Mouse (Mus musculus) limb, embryonic 14.5 days (tissue): ENCODE results near the gene D17Wsu92e. TPM values are rescaled to one million over a fixed set of nuclear protein-coding genes. Genes with fewer than 3 reads are reported as not detected.

ENCODE experiments used
- ATAC-seq: fragments of 200-750 bp; cut with Nextera tagmentation; 2 replicates; pipeline ENCODE4 v1.8.0; 2017; ENCODE audit warnings: low read depth, moderate number of reproducible peaks, moderate TSS enrichment; ENCODE audit not compliant: low FRiP score
- DNase-seq: peaks from one replicate; pipeline ENCODE4 v3.0.0-alpha.2; 2015; ENCODE audit warnings: low spot score
- H3K27ac ChIP-seq: fragments of 300-500 bp; sonication (generic); replicated peaks from 2 replicates; pipeline ENCODE4 v1.5.1; 2014; ENCODE audit warnings: low read depth, mild to moderate bottlenecking, low read length, moderate library complexity, mixed read lengths
- H3K27me3 ChIP-seq: fragments of 300-500 bp; sonication (generic); 2 replicates; pipeline ENCODE4 v1.6.1; 2014; ENCODE audit warnings: low read length, mixed read lengths; ENCODE audit not compliant: control insufficient read depth, insufficient read depth
- H3K36me3 ChIP-seq: fragments of 300-500 bp; sonication (generic); 2 replicates; pipeline ENCODE4 v1.6.1; 2014; ENCODE audit warnings: mild to moderate bottlenecking, low read length, moderate library complexity, mixed read lengths; ENCODE audit not compliant: control insufficient read depth, insufficient read depth
- H3K4me1 ChIP-seq: fragments of 300-500 bp; sonication (generic); 2 replicates; pipeline ENCODE4 v1.6.1; 2014; ENCODE audit warnings: antibody characterized with exemption, low read length, mixed read lengths; ENCODE audit not compliant: control insufficient read depth, insufficient read depth
- H3K4me2 ChIP-seq: fragments of 300-500 bp; sonication (generic); replicated peaks from 2 replicates; pipeline ENCODE4 v1.6.1; 2014; ENCODE audit warnings: low read depth, mild to moderate bottlenecking, low read length, moderate library complexity; ENCODE audit not compliant: severe bottlenecking
- H3K4me3 ChIP-seq: fragments of 300-500 bp; sonication (generic); replicated peaks from 2 replicates; pipeline ENCODE4 v1.5.1; 2014; ENCODE audit warnings: low read length
- H3K9ac ChIP-seq: fragments of 300-500 bp; sonication (generic); 2 replicates; pipeline ENCODE4 v1.6.1; 2014; ENCODE audit warnings: mild to moderate bottlenecking, low read depth, low read length, moderate library complexity; ENCODE audit not compliant: severe bottlenecking
- H3K9me3 ChIP-seq: fragments of 300-500 bp; sonication (generic); 2 replicates; pipeline ENCODE4 v1.6.1; 2016; ENCODE audit warnings: low read length; ENCODE audit not compliant: control insufficient read depth
- POLR2A ChIP-seq: fragments of 200-500 bp; IDR thresholded peaks from 2 replicates; pipeline ENCODE4 v1.8.0; 2012; ENCODE audit warnings: inconsistent platforms, mild to moderate bottlenecking, moderate library complexity, borderline replicate concordance; ENCODE audit not compliant: insufficient read depth, insufficient read length; ENCODE audit errors: extremely low read depth
- WGBS: fragments of 180-500 bp; shearing (Covaris S2); extraction: QIAGEN DNeasy Blood & Tissue Kit; methylation state at CpG from one replicate; pipeline ENCODE4 v1.1.7; 2014; 5-methylcytosine and 5-hydroxymethylcytosine counted together
- polyA plus RNA-seq, 2 experiments: library from polyadenylated mRNA; depleted of rRNA in 1 of 2; stranded (reverse) in 1 of 2; unstranded in 1 of 2; fragments of >200 nt; fragmentation: Nextera tagmentation in 1 of 2; extraction: Ambion mirVana in 1 of 2; gene quantifications; 2 replicates each; pipeline versions ENCODE4 v1.2.1 to v1.2.3; 2012 to 2014

D17Wsu92e gene
- polyA plus RNA-seq, 2 experiments = 20.3 to 60.1 TPM

GRCm38 (mm10) chr17:27732694-27733093, 87.8 kb downstream of the D17Wsu92e start:
- Histone ChIP-seq H3K27me3 (no peaks in the 10 kb centered on the region), H3K27ac (no peak overlapping the region), H3K9ac (no peak overlapping the region), H3K36me3 (no peaks in the 10 kb centered on the region), H3K4me3 (no peak overlapping the region), H3K4me1 (no peaks in the 10 kb centered on the region), H3K4me2 (no peak overlapping the region), H3K9me3 (no peaks in the 10 kb centered on the region)
- WGBS = 86% methylated on average over 3 of the region's 3 CpGs
- DNase-seq = no peak
- no peak for TF ChIP-seq POLR2A
- no peak for ATAC-seq

GRCm38 (mm10) chr17:27732152-27732551, 88.3 kb downstream of the D17Wsu92e start:
- Histone ChIP-seq H3K36me3 (no peaks in the 10 kb centered on the region), H3K9ac (no peak overlapping the region), H3K4me1 (no peaks in the 10 kb centered on the region), H3K9me3 (no peaks in the 10 kb centered on the region), H3K4me2 (no peak overlapping the region), H3K27ac (no peak overlapping the region), H3K27me3 (no peaks in the 10 kb centered on the region), H3K4me3 (no peak overlapping the region)
- DNase-seq = no peak
- no peak for TF ChIP-seq POLR2A
- ATAC-seq = no peak
- WGBS = 76% methylated on average over 5 of the region's 5 CpGs

DNA sequence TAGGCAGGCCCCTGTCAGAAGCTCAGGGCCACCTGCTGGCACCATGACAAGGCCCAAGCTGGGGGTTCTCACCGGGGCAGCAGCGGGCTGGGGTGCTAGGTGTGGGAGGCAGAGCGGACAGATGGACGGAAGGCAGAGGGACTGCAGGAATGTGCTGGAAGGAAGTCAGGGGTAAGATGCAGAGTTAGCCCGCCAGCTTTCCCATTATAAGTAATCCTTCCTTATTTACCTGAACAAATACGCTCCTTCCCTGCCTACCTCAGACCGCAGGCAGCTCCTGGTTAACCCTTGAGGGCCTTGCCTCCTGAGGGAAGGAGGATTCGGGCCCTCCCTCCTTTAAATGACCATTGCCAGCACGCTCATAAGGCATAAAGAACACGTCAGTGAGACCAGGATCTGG, 91.7 kb downstream of the D17Wsu92e start, which contains the start of gene Spdef:
Spdef (minus strand) TSS at position 186 of the 400 bp plus-strand sequence.
- Histone ChIP-seq H3K4me3 (no peak within 1 kb of the TSS), H3K4me2 (no peak within 1 kb of the TSS), H3K9ac (no peak within 1 kb of the TSS), H3K9me3 (no peaks in the 10 kb centered on the region), H3K36me3 (no peaks in the 10 kb centered on the region), H3K4me1 (peaks cover 7% of the 10 kb centered on the region; the same call in 1 of the 2 replicates), H3K27ac (no peak within 1 kb of the TSS), H3K27me3 (no peaks in the 10 kb centered on the region)
- ATAC-seq (no peak), DNase-seq (no peak)
- no peak for TF ChIP-seq POLR2A
- 78% methylated on average over 10 of the region's 10 CpGs for WGBS

DNA sequence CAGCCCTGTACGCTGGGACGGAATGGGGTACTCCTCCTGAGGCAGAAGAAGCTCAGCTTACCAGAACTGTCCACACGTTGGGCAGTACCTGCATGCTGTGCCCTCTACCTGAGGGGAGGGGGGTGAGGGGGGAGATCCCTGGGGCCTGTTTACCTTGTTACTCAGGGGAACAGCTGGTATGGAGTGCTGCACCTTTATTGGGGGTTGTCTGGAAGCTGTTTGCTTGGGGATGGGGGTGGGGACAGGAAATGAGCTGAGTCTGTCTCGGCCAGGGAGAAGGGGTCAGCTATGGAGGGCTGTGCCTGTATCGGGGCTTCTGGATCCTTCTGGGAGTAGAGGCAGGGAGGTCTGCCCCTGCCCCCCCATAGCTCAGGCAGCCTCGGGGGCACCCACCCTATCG, 93.9 kb downstream of the D17Wsu92e start:
- Histone ChIP-seq H3K4me3 (no peak overlapping the region), H3K9ac (no peak overlapping the region), H3K36me3 (no peaks in the 10 kb centered on the region), H3K27me3 (no peaks in the 10 kb centered on the region), H3K4me2 (no peak overlapping the region), H3K27ac (no peak overlapping the region), H3K4me1 (peaks cover 7% of the 10 kb centered on the region; the same call in 1 of the 2 replicates), H3K9me3 (no peaks in the 10 kb centered on the region)
- ATAC-seq = no peak
- DNase-seq = no peak
- TF ChIP-seq POLR2A = no peak
- WGBS = 14% methylated on average over 7 of the region's 7 CpGs

- no peak for ATAC-seq
- 0 out of 2 replicates have a peak overlapping the region, but pooled peaks have one; percentile 16 for H3K9ac ChIP-seq
- H3K4me2 ChIP-seq = no peak overlapping the region
- 22% methylated on average over 10 of the region's 10 CpGs for WGBS
- H3K27me3 ChIP-seq = no peaks in the 10 kb centered on the region
- peaks cover 7% of the 10 kb centered on the region; the same call in 1 of the 2 replicates for H3K4me1 ChIP-seq
- no peak overlapping the region for H3K27ac ChIP-seq
- no peaks in the 10 kb centered on the region for H3K9me3 ChIP-seq
- no peak overlapping the region for H3K4me3 ChIP-seq
- H3K36me3 ChIP-seq = no peaks in the 10 kb centered on the region
- TF ChIP-seq POLR2A = no peak
- DNase-seq = no peak
Observed at GRCm38 (mm10) chr17:27725412-27725811, 95.0 kb downstream of the D17Wsu92e start.
